Mouse (Mus musculus): Measurements from ENCODE around the gene Ncor2. TPM values are rescaled to one million over a fixed set of nuclear protein-coding genes. Genes with fewer than 3 reads are reported as not detected.

The Ncor2 gene
- polyA plus RNA-seq, 1 experiment from 2014 or later: 23.6 TPM

GRCm38 (mm10) chr5:125045202-125045601, 133.8 kb downstream of the Ncor2 start:
- Histone ChIP-seq H3K4me1 (ENCODE audit: control insufficient read depth, insufficient read depth, low read length) (no peaks in the 10 kb centered on the region), H3K9me3 (ENCODE audit: control insufficient read depth, low read length) (no peaks in the 10 kb centered on the region), H3K4me3 (ENCODE audit: low read depth, low read length) (no peak overlapping the region), H3K27me3 (ENCODE audit: control insufficient read depth, insufficient read depth, low read length) (no peaks in the 10 kb centered on the region), H3K36me3 (ENCODE audit: control insufficient read depth, insufficient read depth, low read length) (peaks cover 33% of the 10 kb centered on the region), H3K4me2 (ENCODE audit: low read depth, severe bottlenecking) (no peak overlapping the region), H3K27ac (replicated peaks; ENCODE audit: low read depth, low read length) (no peak overlapping the region), H3K9ac (ENCODE audit: low read length) (no peak overlapping the region)
- 83% methylated on average over 5 of the region's 5 CpGs for WGBS
- no peak for ATAC-seq (ENCODE audit: insufficient number of reproducible peaks, low FRiP score, low TSS enrichment, low read depth)
- DNase-seq (ENCODE audit: low spot score): no peak

GRCm38 (mm10) chr5:125043448-125043847, 135.6 kb downstream of the Ncor2 start:
- Histone ChIP-seq H3K27ac (replicated peaks; ENCODE audit: low read depth, low read length) (no peak overlapping the region), H3K9me3 (ENCODE audit: control insufficient read depth, low read length) (no peaks in the 10 kb centered on the region), H3K4me3 (ENCODE audit: low read depth, low read length) (no peak overlapping the region), H3K4me1 (ENCODE audit: control insufficient read depth, insufficient read depth, low read length) (no peaks in the 10 kb centered on the region), H3K36me3 (ENCODE audit: control insufficient read depth, insufficient read depth, low read length) (peaks cover 26% of the 10 kb centered on the region; the same call in 1 of the 2 replicates), H3K4me2 (ENCODE audit: low read depth, severe bottlenecking) (no peak overlapping the region), H3K9ac (ENCODE audit: low read length) (no peak overlapping the region), H3K27me3 (ENCODE audit: control insufficient read depth, insufficient read depth, low read length) (no peaks in the 10 kb centered on the region)
- DNase-seq (ENCODE audit: low spot score): no peak
- WGBS: 85% methylated on average over 6 of the region's 6 CpGs
- ATAC-seq (ENCODE audit: insufficient number of reproducible peaks, low FRiP score, low TSS enrichment, low read depth): no peak

GRCm38 (mm10) chr5:125041578-125041977, 137.4 kb downstream of the Ncor2 start:
- Histone ChIP-seq H3K4me2 (ENCODE audit: low read depth, severe bottlenecking) (no peak overlapping the region), H3K27ac (replicated peaks; ENCODE audit: low read depth, low read length) (no peak overlapping the region), H3K36me3 (ENCODE audit: control insufficient read depth, insufficient read depth, low read length) (peaks cover 21% of the 10 kb centered on the region), H3K4me1 (ENCODE audit: control insufficient read depth, insufficient read depth, low read length) (no peaks in the 10 kb centered on the region), H3K27me3 (ENCODE audit: control insufficient read depth, insufficient read depth, low read length) (no peaks in the 10 kb centered on the region), H3K9me3 (ENCODE audit: control insufficient read depth, low read length) (no peaks in the 10 kb centered on the region), H3K4me3 (ENCODE audit: low read depth, low read length) (no peak overlapping the region), H3K9ac (ENCODE audit: low read length) (no peak overlapping the region)
- DNase-seq (ENCODE audit: low spot score) (no peak), ATAC-seq (ENCODE audit: insufficient number of reproducible peaks, low FRiP score, low TSS enrichment, low read depth) (no peak)
- WGBS: 93% methylated on average over 9 of the region's 9 CpGs

DNA sequence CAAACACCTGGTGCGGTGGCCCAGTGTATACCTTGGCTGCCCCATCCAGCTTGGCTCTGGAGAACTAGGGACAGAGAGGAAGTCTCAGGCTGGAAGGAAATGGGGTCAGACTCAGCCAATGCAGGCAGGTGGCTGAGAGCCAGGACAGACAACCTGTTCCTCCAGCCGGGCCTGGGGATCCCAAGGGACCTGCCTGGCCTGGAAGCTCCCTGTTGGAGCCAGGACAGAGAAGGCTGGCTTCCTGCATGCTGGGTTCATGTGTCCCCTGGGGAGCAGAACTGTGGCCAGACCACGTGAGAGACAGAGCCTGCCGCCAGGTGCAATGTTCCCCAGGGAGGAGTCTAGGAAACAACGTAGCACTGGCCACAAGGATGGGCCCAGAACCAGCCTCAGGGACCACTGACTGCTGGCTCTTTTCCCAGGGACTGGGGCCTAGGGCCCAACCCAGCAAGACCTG, 138.9 kb downstream of the Ncor2 start:
- no peak overlapping the region for H3K4me2 ChIP-seq (ENCODE audit: low read depth, severe bottlenecking)
- H3K4me1 ChIP-seq (ENCODE audit: control insufficient read depth, insufficient read depth, low read length): no peaks in the 10 kb centered on the region
- H3K9ac ChIP-seq (ENCODE audit: low read length): no peak overlapping the region
- peaks cover 22% of the 10 kb centered on the region for H3K36me3 ChIP-seq (ENCODE audit: control insufficient read depth, insufficient read depth, low read length)
- DNase-seq (ENCODE audit: low spot score): no peak
- H3K9me3 ChIP-seq (ENCODE audit: control insufficient read depth, low read length): no peaks in the 10 kb centered on the region
- WGBS: 80% methylated on average over 5 of the region's 5 CpGs
- no peak for ATAC-seq (ENCODE audit: insufficient number of reproducible peaks, low FRiP score, low TSS enrichment, low read depth)
- H3K27me3 ChIP-seq (ENCODE audit: control insufficient read depth, insufficient read depth, low read length): no peaks in the 10 kb centered on the region
- H3K27ac ChIP-seq (replicated peaks; ENCODE audit: low read depth, low read length): no peak overlapping the region
- no peak overlapping the region for H3K4me3 ChIP-seq (ENCODE audit: low read depth, low read length)

DNA sequence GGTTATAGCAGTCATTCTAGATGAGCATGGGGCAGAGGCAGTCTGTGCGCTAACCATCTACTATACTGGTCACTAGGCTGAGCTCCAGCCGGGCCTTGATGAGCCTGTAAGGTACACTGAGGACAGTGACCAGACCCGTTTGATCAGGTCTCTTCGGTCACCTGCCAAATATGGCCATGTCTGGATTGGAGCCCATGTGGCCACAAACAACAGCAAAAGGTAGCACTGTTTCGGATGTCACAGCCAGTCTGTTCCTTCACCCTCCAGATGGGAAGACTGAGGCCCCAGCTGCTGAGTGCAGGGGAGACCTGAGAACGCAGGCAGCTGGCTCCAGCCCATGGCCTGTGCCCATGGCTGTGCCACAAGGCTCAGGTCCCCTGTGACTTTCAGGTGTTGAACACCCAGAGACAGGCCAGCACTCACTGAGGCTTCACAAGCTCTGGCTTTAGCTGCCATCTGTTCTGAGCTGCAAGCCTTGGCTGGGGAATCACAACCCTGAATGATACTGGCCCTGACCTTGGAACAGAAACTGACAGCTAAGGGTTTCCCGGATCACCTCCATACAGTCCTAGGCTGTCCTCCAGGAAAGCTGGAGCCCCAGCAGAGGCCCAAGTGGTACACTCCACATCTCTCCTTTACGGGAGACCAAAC, 139.5 kb downstream of the Ncor2 start:
- Histone ChIP-seq H3K9me3 (ENCODE audit: control insufficient read depth, low read length) (no peaks in the 10 kb centered on the region), H3K9ac (ENCODE audit: low read length) (no peak overlapping the region), H3K4me1 (ENCODE audit: control insufficient read depth, insufficient read depth, low read length) (no peaks in the 10 kb centered on the region), H3K27me3 (ENCODE audit: control insufficient read depth, insufficient read depth, low read length) (no peaks in the 10 kb centered on the region), H3K4me3 (ENCODE audit: low read depth, low read length) (no peak overlapping the region), H3K27ac (replicated peaks; ENCODE audit: low read depth, low read length) (no peak overlapping the region), H3K4me2 (ENCODE audit: low read depth, severe bottlenecking) (no peak overlapping the region), H3K36me3 (ENCODE audit: control insufficient read depth, insufficient read depth, low read length) (peaks cover 20% of the 10 kb centered on the region)
- ATAC-seq (ENCODE audit: insufficient number of reproducible peaks, low FRiP score, low TSS enrichment, low read depth) (no peak), DNase-seq (ENCODE audit: low spot score) (no peak)
- WGBS: 95% methylated on average over 8 of the region's 8 CpGs

DNA sequence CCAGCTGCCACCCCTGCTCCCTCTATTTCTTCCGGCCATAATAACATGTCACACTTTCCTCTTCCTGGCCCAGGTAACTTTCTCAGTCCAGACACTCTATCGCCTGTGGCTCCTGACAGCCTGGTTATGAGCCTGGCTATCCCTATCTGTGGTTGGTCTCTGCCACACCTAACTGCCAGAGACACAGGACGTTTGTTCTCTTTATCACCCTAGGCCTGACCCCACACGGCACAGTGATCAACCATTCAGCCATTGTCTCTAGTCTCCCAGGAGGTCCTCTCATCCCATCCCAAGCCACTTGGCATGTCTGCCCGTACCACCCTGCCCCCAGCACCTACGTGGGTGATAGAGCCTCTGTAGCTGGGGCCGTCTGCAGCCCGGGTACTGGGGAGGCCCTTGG, 142.5 kb downstream of the Ncor2 start:
- Histone ChIP-seq H3K9me3 (ENCODE audit: control insufficient read depth, low read length) (no peaks in the 10 kb centered on the region), H3K27me3 (ENCODE audit: control insufficient read depth, insufficient read depth, low read length) (no peaks in the 10 kb centered on the region), H3K4me2 (ENCODE audit: low read depth, severe bottlenecking) (no peak overlapping the region), H3K36me3 (ENCODE audit: control insufficient read depth, insufficient read depth, low read length) (peaks cover 27% of the 10 kb centered on the region), H3K27ac (replicated peaks; ENCODE audit: low read depth, low read length) (no peak overlapping the region), H3K4me3 (ENCODE audit: low read depth, low read length) (no peak overlapping the region), H3K9ac (ENCODE audit: low read length) (no peak overlapping the region), H3K4me1 (ENCODE audit: control insufficient read depth, insufficient read depth, low read length) (no peaks in the 10 kb centered on the region)
- 90% methylated on average over 8 of the region's 8 CpGs for WGBS
- no peak for ATAC-seq (ENCODE audit: insufficient number of reproducible peaks, low FRiP score, low TSS enrichment, low read depth)
- no peak for DNase-seq (ENCODE audit: low spot score)

- WGBS: 93% methylated on average over 20 of the region's 20 CpGs
- Histone ChIP-seq H3K27ac (replicated peaks; ENCODE audit: low read depth, low read length) (no peak overlapping the region), H3K27me3 (ENCODE audit: control insufficient read depth, insufficient read depth, low read length) (no peaks in the 10 kb centered on the region), H3K4me2 (ENCODE audit: low read depth, severe bottlenecking) (no peak overlapping the region), H3K4me1 (ENCODE audit: control insufficient read depth, insufficient read depth, low read length) (no peaks in the 10 kb centered on the region), H3K4me3 (ENCODE audit: low read depth, low read length) (no peak overlapping the region), H3K9ac (ENCODE audit: low read length) (no peak overlapping the region), H3K36me3 (ENCODE audit: control insufficient read depth, insufficient read depth, low read length) (peaks cover 53% of the 10 kb centered on the region), H3K9me3 (ENCODE audit: control insufficient read depth, low read length) (no peaks in the 10 kb centered on the region)
- ATAC-seq (ENCODE audit: insufficient number of reproducible peaks, low FRiP score, low TSS enrichment, low read depth): no peak
- DNase-seq (ENCODE audit: low spot score): no peak
Measured at GRCm38 (mm10) chr5:125028911-125029310, 150.1 kb downstream of the Ncor2 start.

DNA sequence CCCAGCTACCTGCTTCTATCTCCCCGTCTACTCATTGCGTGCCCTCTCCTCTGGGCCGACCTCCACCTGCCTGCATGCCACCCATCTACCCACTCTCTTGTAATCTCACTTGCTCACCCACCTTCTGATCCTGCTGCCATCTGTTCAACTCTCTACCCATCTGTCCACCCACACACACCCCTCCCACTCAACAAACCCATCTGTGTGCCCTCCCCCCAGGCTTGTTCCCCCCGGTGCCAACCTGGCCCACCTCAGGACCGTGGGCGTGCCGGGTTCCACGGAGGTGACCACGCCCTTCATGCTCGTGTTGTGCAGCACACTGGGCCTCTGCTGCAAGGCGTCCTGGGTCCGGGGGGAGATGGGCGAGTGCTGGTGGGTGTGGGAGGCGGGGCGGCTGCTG, 150.6 kb downstream of the Ncor2 start:
- no peaks in the 10 kb centered on the region for H3K4me1 ChIP-seq (ENCODE audit: control insufficient read depth, insufficient read depth, low read length)
- peaks cover 54% of the 10 kb centered on the region for H3K36me3 ChIP-seq (ENCODE audit: control insufficient read depth, insufficient read depth, low read length)
- H3K4me2 ChIP-seq (ENCODE audit: low read depth, severe bottlenecking): no peak overlapping the region
- no peaks in the 10 kb centered on the region for H3K9me3 ChIP-seq (ENCODE audit: control insufficient read depth, low read length)
- H3K27me3 ChIP-seq (ENCODE audit: control insufficient read depth, insufficient read depth, low read length): no peaks in the 10 kb centered on the region
- no peak for DNase-seq (ENCODE audit: low spot score)
- H3K9ac ChIP-seq (ENCODE audit: low read length): no peak overlapping the region
- no peak overlapping the region for H3K27ac ChIP-seq (replicated peaks; ENCODE audit: low read depth, low read length)
- WGBS: 94% methylated on average over 15 of the region's 15 CpGs
- no peak for ATAC-seq (ENCODE audit: insufficient number of reproducible peaks, low FRiP score, low TSS enrichment, low read depth)
- H3K4me3 ChIP-seq (ENCODE audit: low read depth, low read length): no peak overlapping the region

DNA sequence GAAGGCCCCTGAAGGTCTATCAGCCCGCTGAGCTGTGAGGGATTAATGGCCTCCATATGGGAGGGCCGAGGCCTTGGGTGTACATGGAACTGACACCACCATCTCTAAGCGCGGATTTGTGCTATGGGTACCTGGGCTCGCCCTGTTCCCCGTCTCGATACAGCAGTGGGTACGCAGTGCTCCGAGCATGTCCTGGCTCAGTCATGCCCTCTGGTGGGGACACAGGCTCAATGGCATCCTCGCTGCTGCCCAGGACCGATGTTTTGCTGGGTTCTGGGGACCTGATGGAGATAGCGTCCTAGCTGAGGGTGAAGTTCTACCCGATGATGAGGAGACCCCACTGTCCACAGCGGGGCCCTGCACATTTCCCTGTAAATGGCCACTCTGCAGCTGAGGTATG, 155.0 kb downstream of the Ncor2 start:
- H3K4me3 ChIP-seq (ENCODE audit: low read depth, low read length): no peak overlapping the region
- H3K9ac ChIP-seq (ENCODE audit: low read length): no peak overlapping the region
- H3K9me3 ChIP-seq (ENCODE audit: control insufficient read depth, low read length): no peaks in the 10 kb centered on the region
- H3K36me3 ChIP-seq (ENCODE audit: control insufficient read depth, insufficient read depth, low read length): peaks cover 57% of the 10 kb centered on the region
- no peaks in the 10 kb centered on the region for H3K4me1 ChIP-seq (ENCODE audit: control insufficient read depth, insufficient read depth, low read length)
- DNase-seq (ENCODE audit: low spot score) (peak; percentile 45), ATAC-seq (ENCODE audit: insufficient number of reproducible peaks, low FRiP score, low TSS enrichment, low read depth) (no peak)
- H3K4me2 ChIP-seq (ENCODE audit: low read depth, severe bottlenecking): no peak overlapping the region
- no peaks in the 10 kb centered on the region for H3K27me3 ChIP-seq (ENCODE audit: control insufficient read depth, insufficient read depth, low read length)
- no peak overlapping the region for H3K27ac ChIP-seq (replicated peaks; ENCODE audit: low read depth, low read length)
- 88% methylated on average over 14 of the region's 14 CpGs for WGBS
